Mouse (Mus musculus): ENCODE results near the gene Phf21a.
A peak's percentile ranks its signal among the peaks of the same experiment; 100 is the strongest.
"Not testable (repeated sequence)": the region's sequence is repeated elsewhere in the genome, so short reads cannot be mapped to it uniquely, and the experiment has no call there.

Phf21a gene

DNA sequence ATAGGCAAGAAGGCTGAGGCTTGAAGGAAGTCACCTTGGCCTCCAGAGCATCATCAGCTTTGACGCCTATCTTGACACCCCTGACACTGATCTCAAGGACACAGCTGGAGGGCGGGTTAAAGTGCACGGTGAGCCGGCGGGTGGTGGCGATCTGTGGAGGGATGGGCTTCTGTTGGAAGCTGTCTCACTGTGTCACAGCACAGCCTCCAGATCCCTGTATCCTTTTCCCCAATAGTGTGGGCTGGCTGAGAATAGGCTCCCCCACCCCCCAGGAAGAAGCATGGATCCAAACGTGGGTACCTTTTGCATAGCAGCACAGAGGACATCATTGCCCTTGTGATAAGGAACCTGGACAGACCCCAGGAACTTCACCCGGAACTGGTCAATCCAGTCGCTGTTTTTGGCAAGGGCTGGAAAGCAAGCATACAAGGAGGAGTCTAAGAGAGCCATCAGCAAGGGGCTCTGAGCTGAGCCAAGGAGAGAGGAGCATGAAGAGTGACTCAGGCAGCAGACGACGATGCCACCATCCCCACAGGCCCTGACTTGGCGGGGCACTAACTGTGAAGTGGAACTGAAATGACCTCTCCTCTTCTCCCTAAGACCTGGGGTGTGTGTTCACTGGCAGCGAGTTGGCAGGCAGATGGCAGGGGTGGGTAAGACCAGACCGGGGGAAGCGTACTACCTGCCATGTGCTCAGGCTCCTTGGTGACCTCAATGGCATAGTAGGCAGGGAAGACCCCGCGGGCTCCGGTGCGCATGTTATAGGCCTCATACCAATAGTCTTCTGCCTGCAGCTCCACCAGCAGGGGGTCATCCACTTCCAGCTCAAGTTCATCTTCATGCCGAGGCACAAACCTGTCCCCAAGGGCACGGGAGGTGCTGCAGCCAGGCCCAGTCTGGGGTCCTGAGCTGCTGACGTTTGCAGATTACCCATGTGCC, 292.5 kb downstream of the Phf21a start:
- no peak for DNase-seq

DNA sequence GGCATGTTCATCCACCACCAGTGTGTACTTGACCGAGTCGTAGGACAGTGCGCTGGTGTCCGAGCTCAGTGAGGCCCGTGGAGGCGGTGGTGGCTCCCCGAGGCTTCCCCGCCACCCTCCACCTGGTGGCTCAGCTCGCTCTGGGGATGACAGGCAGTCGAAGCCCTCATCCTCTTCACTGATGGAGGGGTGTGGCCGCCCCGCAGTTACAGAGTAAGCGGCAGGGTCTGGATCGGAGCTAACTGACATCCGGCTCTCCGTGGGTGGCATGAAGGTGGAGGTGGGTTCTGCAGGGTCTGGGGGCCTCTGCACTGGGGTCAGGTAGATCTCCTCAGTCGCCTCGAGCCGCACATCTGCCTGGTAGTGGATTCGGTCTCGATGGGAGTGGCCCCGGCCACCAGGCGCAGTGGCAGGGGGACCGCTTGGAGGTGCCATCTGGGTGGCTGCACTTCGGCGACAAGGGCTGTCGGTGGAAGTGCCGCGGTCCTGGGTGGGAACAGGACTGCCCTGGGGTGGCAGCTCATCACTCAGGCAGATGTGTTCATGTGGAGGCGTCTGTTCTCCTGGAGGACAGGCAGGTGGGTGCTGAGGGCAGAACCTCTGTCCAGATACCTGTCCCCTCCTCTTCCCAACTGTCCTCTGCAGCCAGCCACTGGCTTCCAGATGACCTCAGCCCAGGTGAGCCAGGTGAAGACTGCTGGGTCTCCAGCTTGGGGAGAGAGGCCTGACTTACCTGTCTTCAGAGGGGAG, 294.1 kb downstream of the Phf21a start:
- no peak for DNase-seq

DNA sequence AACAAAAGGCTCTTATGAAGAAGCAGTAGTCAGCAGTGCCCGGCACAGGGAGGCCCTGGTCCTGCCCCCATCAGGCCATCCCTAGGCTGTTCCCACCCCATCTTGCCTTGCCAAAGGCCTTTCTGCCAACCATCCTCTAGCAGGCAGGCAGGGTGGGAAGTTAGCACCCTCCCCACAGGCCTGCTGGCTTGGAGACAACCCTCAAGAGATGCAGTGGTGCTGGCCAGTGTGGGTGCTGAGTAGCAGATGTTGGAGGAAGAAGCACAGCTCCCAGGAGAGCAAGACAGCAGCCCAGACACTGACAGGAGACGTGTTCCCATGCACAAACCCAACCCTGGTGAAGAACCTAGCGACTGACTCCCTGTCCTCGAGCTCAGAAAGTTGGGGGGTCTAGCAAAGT, 294.7 kb downstream of the Phf21a start:
- no peak for DNase-seq

DNA sequence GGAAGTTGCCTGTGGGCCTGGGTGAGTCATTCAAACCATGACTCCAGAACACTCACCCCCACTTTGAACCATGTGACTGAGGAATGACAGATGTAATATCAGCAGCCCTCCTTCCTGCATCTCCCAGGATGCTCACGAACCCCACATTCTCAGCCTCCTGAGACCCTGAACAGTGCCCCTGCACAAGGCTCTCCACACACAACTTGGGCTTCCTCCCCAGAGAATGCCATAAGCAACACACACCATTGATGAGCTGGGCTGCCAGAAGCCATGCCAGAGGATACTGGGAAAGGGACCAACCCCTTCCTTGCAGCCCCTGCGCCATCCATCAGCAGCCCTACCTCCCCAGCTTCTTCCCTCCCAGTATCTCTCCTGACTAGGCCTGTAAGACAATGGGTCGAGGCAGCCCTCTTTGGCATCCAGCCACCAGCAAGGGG, 295.2 kb downstream of the Phf21a start:
- DNase-seq, result no peak

DNA sequence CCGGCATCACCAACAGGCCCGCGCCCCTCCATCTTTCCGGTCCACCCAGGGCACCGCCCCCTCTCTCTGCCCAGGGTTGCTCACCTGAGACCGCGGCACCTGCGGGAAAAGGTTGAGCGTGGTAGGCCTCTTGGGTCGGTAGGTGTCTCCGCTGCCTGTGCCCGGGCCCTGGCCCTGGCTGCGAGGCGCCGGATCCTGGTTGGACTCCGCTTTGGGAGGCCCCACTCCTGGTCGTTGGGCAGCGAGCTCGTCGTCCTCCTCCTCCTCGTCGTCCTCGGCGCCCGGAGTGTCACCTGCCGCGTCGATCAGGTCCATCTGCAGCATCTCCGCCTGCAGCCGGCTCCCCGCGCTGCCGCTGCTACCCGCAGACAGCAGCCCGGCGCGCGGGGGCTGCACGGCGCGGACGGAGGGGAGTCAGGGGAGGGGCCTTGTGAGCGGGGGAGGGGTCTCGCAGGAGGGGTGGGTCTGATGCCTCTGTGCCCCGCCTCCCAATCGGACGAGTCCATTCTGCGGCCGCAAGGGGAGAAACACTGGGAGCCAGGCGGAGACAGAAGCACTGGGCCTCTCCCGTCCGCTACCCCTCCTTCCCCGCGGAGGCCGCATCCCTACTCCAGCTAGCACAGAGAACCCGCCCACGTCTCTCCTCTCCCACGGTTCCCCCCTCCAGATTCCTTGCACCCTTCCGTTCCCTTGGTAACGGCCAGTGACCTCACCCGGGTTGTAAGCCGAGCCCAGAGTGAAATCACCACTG, 296.1 kb downstream of the Phf21a start:
- DNase-seq, result peak; percentile 85 to 93

DNA sequence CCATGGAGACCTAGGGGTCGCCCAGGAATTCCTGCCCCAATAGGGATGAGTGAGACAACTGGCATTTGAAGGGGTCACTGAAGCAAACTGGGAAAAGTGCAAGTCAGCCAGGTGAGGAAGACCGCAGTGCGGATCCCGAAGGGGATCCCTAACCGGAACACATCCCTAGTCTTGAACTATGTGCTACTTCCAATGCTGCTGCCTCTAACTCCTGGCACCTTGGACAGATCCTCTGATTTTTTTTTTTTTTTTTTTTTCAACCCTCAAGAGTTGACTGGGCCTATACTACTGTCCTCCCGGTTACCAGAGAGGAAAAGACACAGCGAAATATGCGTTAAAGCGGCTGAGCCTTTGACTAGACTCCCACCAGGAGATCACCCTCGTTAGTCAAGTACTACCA, 296.7 kb downstream of the Phf21a start:
- no peak for DNase-seq

DNA sequence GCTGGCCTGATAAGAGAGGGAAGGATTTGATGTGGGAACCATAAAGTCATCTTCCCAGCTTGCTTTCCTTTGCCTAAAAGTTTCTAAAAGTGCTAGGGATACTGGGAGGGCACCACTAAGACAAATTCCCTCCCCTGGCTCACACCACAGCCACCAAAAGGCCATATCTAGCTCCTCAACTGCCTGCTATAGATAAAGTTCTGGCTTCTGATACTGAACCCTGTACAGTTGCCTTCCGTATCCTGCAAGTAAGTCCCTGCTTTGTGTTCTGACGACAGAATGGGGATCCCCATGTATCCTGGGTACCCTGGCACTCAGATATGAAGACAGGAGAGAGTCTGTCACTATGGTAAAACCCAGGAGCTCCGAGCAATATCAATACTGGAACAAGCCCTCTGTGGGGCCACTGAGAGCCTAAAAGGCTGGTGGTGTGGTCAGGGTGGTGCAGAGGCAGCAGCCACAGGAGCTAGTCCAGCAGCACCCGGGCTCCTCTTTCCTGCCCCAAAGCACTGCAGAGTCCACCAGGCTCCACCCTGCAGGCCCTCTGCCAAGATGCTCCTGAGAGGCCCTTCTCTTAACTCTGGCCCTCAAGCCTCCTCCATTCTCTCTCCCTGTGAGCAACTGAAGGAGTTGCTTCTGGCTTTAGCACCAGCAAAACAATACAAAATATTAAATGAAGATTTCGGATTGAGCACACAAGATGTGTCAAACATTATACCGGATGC, 297.5 kb downstream of the Phf21a start:
- DNase-seq, result peak; percentile 45 to 56

DNA sequence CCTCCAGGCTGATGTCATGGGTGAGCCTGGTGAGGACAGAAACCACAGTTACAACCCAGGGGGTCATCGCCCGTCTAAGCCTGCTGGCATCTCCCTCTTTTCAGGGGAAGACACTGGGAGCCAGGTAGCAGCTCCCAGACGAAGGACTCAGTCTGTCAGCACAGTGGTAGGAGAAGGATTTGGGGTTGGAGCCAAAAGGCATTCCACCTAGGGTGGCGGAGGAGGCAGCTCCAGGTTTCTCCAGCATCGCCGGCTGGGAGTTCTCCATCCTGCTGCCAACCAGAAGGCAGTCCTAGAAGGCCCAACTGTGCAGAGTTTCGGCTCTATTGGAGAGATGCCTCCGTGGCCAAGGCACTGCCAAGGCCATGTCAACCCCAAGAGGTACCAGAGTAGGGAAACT, 298.2 kb downstream of the Phf21a start:
- no peak for DNase-seq

DNA sequence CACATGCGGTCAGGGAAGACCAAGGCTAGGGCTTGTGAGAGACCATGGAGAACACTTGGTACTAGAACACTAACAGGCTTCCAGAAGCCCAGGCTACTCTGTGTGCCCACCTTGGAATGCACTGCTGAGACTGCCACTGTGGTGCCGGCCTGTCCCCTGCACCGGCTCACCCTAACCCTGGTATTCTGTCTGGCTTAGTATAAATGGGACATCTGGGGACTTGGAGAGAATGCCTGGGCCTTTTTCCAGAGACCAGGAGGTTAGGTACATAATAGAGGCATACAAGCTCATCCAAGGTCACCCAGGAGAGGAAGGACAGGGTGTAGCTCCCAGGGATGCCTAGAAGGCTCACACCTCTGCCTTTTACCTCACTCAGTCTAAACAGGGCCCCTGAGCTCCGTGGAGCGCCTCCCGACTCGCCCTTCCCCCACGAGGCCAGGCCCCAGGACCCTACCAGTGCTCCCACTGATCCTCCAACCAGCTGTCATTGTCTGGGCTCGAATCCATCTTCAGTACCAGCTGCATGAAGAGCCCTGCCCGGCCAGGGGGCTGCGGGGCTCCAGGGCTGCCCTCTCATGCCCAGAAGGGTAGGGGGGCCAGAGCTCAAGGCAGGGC, 298.9 kb downstream of the Phf21a start:
- peak in 1 of 2 experiments; percentile 27 for DNase-seq

DNA sequence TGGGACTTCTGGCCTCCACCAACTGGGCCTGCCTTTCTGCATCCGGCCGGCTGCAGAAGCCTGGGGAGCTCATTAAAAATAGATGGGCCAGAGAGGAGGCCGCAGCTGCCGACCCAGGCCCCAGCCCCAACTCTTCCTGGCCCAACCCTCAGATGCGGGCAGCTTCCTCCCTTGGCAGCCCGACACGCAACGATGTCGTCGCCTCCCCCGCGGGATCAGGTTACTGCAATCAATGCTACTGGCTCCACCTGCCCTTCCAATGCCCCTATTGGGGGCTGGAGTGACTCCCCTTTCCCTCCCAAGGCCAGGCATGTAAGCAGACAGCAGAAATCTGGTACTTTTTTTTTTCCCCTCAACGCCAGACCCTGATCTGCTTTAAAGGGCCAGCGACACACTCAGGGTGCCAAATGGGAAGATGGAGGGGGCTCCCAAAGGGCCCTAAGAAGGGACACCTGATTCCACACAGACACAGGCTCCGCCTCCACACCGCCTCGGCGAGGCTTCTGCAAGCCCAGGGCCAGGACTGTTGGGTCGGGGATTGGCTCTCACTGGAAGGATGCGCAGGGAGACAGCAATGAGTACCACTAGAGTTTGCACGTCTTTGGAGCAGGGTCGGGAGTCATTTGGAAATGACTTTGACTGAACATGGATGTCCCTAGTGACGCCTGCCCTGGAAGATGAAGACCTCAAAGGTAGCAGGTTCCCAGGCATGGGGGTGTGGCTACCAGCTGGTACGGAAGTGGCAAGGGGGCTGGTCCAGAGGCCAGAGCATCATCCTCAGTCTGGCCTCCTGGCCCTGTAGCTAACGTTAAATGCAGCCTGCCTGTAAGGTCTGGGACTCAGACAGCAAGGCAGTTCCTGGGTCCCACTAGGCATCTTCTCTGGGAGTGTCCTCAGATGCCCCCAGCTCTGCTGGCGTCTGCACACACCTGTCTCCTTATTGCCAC, 299.7 kb downstream of the Phf21a start:
- DNase-seq, result peak in 1 of 2 experiments; percentile 43

DNA sequence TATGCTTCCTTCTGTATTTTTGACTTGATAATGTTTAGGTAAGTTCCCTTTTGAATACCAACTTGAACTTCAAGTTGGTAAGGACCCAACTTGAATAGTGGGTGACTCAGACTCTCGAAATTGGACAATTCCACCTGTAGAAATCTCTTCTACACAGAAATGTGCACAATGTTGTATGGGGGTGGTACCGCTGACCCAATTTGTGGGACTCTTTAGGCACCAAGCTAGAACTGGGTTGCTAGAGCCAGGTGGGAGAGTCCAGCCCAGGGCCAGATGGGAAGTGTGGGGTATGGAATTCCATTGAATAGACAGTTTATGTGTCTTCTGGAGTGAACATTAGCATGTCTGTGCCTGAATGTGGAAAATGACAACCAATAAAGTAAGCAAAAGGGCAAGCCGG, 302.6 kb downstream of the Phf21a start:
- DNase-seq, result no peak

DNA sequence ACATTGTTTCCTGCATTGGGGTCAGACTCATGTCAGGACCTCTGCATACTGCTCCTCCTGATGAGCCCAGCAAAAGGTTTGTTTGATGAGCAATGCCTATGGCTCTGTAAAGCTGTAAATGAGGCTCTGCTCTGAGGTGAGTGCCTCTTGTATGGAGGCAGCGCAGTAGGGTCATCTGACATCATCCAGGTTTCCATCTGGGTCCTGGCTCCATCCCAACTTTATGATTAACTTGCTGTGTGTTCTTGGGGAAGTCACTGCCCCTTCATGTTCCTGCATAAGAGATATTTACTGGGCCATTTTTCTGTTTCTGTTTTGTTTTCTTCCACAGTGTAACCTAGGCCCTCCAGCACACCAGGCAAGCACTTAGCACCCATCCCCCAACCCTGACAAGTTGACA, 304.5 kb downstream of the Phf21a start:
- DNase-seq, result no peak

DNA sequence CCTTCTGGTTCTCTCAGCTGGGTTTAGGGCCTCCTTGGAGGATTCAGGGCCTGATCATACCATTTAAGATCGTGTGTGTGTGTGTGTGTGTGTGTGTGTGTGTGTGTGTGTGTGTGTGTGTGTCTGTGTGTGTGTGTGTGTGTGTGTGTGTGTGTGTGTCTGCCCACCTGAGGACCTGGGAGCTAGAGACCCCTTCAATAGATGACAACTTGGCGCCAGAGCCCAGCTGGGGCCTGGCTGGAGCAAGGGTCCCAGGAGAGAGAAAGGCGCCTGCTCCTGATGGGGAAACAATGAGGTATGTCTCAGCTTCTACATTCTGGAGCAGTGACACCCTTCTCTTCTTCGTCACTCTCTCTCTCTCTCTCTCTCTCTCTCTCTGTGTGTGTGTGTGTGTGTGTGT, 307.0 kb downstream of the Phf21a start:
- not testable (repeated sequence) for DNase-seq

DNA sequence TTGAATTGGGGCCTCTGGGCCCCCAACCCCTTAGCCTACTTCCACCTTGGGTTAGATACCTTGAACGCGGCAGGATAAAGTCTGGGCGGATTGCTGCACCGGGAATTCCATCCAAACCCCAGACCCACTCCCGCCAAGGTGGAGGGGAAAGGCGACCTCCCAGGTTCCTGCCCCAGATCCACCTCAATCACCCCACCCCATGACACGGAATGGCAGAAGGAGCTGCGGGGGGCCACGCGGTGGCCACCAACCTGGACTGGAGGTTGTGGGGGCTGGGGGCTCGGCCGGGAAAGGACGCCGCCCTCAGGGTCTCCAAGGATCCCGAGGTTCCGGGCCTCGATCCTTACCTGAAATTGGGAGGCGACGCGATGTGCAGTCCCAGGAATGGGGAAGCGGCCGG, 307.8 kb downstream of the Phf21a start:
- DNase-seq, result no peak

DNA sequence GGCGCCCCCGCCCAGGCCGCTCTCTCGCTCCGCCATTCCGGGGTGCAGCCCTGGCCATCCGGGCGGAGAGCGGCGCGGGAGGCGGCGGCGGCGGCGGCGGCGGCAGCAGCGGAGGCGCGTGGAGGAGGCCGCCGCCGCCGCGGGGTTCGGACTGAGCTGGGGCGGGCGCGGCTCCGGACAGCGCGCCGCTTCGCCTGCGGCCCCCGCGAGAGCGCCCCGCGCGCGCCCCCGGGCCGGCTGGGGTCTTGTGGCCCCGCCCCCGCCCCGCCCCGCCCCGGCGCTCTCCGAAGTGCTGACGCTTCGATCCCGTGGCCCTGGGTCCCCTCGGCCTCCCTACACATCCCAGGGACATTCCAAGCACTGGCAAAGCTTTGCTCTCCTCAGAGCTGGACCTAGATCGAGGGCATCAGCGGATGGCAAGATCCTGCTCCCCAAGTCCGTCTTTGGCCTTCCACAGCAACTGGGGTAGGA, 308.2 kb downstream of the Phf21a start, which contains the start of gene Mapk8ip1:
Gene Mapk8ip1 (minus strand): TSS at position 173 of the 471 bp plus-strand sequence.
- peak in 1 of 2 experiments; percentile 50 for DNase-seq

DNA sequence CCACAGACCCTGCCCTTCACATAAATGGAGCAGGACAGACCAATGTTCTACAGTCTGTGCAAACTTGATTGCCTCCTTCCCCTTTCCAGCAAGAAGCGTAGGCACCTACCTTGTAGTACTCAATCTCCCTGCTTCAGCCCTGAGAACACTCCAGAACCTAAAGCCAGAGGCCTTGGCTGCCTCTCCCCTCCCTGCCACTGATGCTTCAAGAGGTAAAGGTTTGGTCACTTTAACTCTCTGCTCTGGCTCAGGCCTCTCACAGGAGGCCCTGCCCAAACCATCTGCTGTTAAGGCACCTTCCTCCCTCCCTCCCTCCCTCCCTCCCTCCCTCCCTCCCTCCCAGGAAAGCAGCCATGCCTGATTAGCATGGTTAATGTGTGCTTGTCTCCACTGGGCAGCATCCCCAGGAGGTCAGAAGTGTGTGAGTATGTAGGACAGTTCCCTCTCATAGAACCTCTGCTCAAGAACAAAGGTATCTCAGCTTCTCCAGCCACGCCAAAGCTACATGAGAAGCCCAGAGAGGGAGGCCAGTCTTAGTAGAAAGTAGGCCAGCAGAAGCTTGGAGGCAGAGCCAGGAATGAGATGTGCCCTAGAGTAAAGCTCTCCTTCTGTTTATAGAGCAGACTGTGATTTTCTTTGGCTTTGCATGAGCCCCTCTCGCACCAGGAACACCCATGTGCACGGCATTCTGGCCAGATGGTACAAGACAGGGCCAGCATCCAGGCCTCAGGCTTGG, 309.8 kb downstream of the Phf21a start:
- no peak for DNase-seq

DNA sequence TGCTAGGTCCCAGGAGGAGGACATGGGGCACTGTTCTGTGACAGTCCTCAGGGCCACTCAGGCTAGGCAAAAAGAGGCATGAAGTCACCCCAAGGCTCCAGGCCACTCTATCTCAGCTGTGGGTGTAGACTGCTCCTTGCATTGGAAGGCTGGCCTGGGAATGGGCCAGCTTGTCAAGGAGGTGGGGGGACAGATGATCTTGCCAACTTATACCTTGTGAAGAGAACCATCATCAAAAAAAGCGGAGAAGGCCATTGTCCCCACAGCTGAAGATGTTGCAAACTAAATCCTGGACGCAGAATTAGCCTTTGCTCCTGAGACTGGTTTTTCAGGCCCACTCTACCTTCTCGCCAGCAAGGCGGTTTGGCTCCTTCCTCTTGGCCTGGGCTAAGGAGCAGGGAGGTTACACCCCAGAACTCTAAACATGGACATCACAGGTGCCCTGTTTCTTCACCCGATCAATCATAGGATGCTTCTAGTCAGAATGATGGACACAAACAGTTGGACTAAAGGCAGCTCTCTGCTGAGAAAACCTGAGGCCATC, 310.9 kb downstream of the Phf21a start:
- DNase-seq, result no peak

DNA sequence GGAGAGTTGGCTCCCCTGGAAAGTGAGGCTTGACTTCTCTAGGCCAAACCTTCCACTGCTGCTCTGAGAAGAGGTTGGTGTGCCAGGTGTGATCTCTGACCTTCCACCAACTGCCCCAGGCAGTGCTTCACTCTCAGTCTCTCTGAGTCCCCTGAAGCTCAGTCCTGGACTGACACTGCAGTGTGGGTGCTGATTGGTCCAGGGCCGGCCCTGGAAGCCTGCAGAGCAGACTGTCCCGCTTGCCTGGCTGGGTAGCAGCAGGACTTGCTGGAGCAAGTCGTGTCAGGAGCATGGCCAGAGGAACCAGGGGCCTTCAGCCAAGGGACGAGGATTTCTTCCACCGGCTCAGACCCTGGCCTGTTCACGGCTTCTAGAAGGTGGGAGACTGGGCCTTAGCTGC, 311.8 kb downstream of the Phf21a start:
- DNase-seq, result no peak

DNA sequence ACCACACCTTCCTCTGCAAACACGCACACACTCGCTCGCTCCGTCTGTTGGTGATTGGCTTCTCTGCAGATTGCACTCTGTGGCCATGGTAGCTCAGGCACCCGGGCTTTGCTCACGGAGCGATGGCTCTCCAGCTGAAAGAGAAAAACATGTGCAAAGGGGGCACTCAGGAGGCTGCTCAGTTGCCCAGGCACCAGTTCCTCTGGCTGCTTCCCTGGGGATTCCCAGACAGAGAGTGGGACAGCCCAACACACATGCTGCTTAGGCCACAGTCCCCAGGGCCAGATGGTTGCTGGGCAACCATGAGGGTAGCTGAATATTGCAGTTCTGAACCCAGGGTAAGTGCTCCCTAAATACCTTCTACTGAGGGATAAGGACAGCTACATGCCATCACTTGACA, 312.8 kb downstream of the Phf21a start:
- no peak for DNase-seq

Measured in lung, postnatal 4 days (tissue).